Mouse (Mus musculus) kidney, postnatal 0 days (tissue): ENCODE results near the gene Krt6a. TPM values are rescaled to one million over a fixed set of nuclear protein-coding genes. Genes with fewer than 3 reads are reported as not detected.
"Not testable (repeated sequence)": the region's sequence is repeated elsewhere in the genome, so short reads cannot be mapped to it uniquely, and the experiment has no call there.

Experiments used
- ATAC-seq: fragments of 200-750 bp; cut with Nextera tagmentation; replicated peaks from 2 replicates; pipeline ENCODE4 v1.8.0; 2017; ENCODE audit warnings: low read depth, moderate number of reproducible peaks, moderate TSS enrichment, moderate library complexity; ENCODE audit not compliant: low FRiP score
- DNase-seq: peaks from one replicate; pipeline ENCODE4 v3.0.0-alpha.2; 2016; ENCODE audit warnings: low spot score
- H3K27ac ChIP-seq: fragments of 300-500 bp; sonication (generic); 2 replicates; pipeline ENCODE4 v1.5.1; 2014; ENCODE audit warnings: mild to moderate bottlenecking
- H3K27me3 ChIP-seq: fragments of 300-500 bp; sonication (generic); 2 replicates; pipeline ENCODE4 v1.6.1; 2014; ENCODE audit warnings: low read length, mixed read lengths; ENCODE audit not compliant: insufficient read depth
- H3K36me3 ChIP-seq: fragments of 300-500 bp; sonication (generic); 2 replicates; pipeline ENCODE4 v1.6.1; 2014; ENCODE audit warnings: low read length, mixed read lengths; ENCODE audit not compliant: insufficient read depth
- H3K4me1 ChIP-seq: fragments of 300-500 bp; sonication (generic); replicated peaks from 2 replicates; pipeline ENCODE4 v1.6.1; 2014; ENCODE audit warnings: antibody characterized with exemption, low read length, mixed read lengths; ENCODE audit not compliant: insufficient read depth
- H3K4me2 ChIP-seq: fragments of 300-500 bp; sonication (generic); 2 replicates; pipeline ENCODE4 v1.6.1; 2014; ENCODE audit warnings: mild to moderate bottlenecking, low read length, moderate library complexity, mixed read lengths
- H3K4me3 ChIP-seq: fragments of 300-500 bp; sonication (generic); replicated peaks from 2 replicates; pipeline ENCODE4 v1.5.1; 2014; ENCODE audit warnings: low read depth, low read length
- H3K9ac ChIP-seq: fragments of 300-500 bp; sonication (generic); 2 replicates; pipeline ENCODE4 v1.6.1; 2014; ENCODE audit warnings: low read depth, low read length
- H3K9me3 ChIP-seq: fragments of 300-500 bp; sonication (generic); replicated peaks from 2 replicates; pipeline ENCODE4 v1.6.1; 2016; ENCODE audit warnings: low read length, inconsistent platforms, mixed read lengths
- CTCF ChIP-seq: IDR thresholded peaks from 2 replicates; pipeline ENCODE4 v1.5.1; 2016; ENCODE audit warnings: antibody characterized with exemption, low read depth, mild to moderate bottlenecking, moderate library complexity
- WGBS: fragments of 180-500 bp; shearing (Covaris S2); extraction: QIAGEN DNeasy Blood & Tissue Kit; methylation state at CpG from one replicate; pipeline ENCODE4 v1.1.7; 2014; 5-methylcytosine and 5-hydroxymethylcytosine counted together
- polyA plus RNA-seq: library from polyadenylated mRNA; unstranded; fragments of >200 nt; fragmentation: Nextera tagmentation; extraction: Ambion mirVana; gene quantifications from 2 replicates; pipeline ENCODE4 v1.2.1, GENCODE M21; 2015

Gene Krt6a
- polyA plus RNA-seq, 1 experiment from 2014 or later: not detected

GRCm38 (mm10) chr15:101699192-101699591 lies 5.1 kb upstream of the Krt6a start:
- Histone ChIP-seq H3K27me3 (no peaks in the 10 kb centered on the region), H3K27ac (no peak overlapping the region), H3K9ac (no peak overlapping the region), H3K9me3 (no peaks in the 10 kb centered on the region), H3K4me2 (no peak overlapping the region), H3K36me3 (no peaks in the 10 kb centered on the region), H3K4me3 (no peak overlapping the region), H3K4me1 (no peaks in the 10 kb centered on the region)
- whole genome bisulfite sequencing: 59% methylated on average over 3 of the region's 3 CpGs
- no peak for TF ChIP-seq CTCF
- no peak for DNase-seq
- no peak for ATAC-seq

- H3K27ac ChIP-seq: no peak overlapping the region
- H3K4me1 ChIP-seq: no peaks in the 10 kb centered on the region
- H3K4me2 ChIP-seq: no peak overlapping the region
- H3K27me3 ChIP-seq: no peaks in the 10 kb centered on the region
- H3K9ac ChIP-seq: no peak overlapping the region
- no peaks in the 10 kb centered on the region for H3K36me3 ChIP-seq
- no peak overlapping the region for H3K4me3 ChIP-seq
- H3K9me3 ChIP-seq: no peaks in the 10 kb centered on the region
- 0 out of 2 replicates have a peak, but pooled peaks have one; percentile 12 for TF ChIP-seq CTCF
- ATAC-seq: no peak
- 70% methylated on average over 8 of the region's 8 CpGs for WGBS
- no peak for DNase-seq
Measured at GRCm38 (mm10) chr15:101697326-101698188, 3.5 kb upstream of the Krt6a start.

GRCm38 (mm10) chr15:101690460-101690859 lies 3.6 kb downstream of the Krt6a start:
- ATAC-seq (peak; percentile 43; the same call in 1 of the 2 replicates), DNase-seq (peak; percentile 49)
- not testable (repeated sequence) for H3K4me3 ChIP-seq, H3K9ac ChIP-seq, H3K9me3 ChIP-seq, H3K4me1 ChIP-seq, H3K27me3 ChIP-seq, H3K4me2 ChIP-seq, H3K36me3 ChIP-seq, H3K27ac ChIP-seq
- WGBS: 57% methylated on average over 5 of the region's 5 CpGs

GRCm38 (mm10) chr15:101688161-101688560 lies 5.9 kb downstream of the Krt6a start:
- DNase-seq (no peak), ATAC-seq (no peak)
- Histone ChIP-seq H3K9ac (no peak overlapping the region), H3K4me1 (no peaks in the 10 kb centered on the region), H3K9me3 (no peaks in the 10 kb centered on the region), H3K36me3 (no peaks in the 10 kb centered on the region), H3K4me2 (no peak overlapping the region), H3K4me3 (no peak overlapping the region), H3K27me3 (no peaks in the 10 kb centered on the region), H3K27ac (no peak overlapping the region)
- no peak for TF ChIP-seq CTCF
- 76% methylated on average over 2 of the region's 2 CpGs for WGBS

GRCm38 (mm10) chr15:101680187-101680586 lies 13.9 kb downstream of the Krt6a start, which contains the start of gene Krt6b:
Krt6b (minus strand) TSS chr15:101680287.
- no peak within 1 kb of the TSS for H3K9ac ChIP-seq
- no peaks in the 10 kb centered on the region for H3K36me3 ChIP-seq
- no peaks in the 10 kb centered on the region for H3K9me3 ChIP-seq
- no peak within 1 kb of the TSS for H3K27ac ChIP-seq
- H3K4me1 ChIP-seq: no peaks in the 10 kb centered on the region
- no peak for TF ChIP-seq CTCF
- no peak for DNase-seq
- no peak within 1 kb of the TSS for H3K4me3 ChIP-seq
- no peak for ATAC-seq
- H3K27me3 ChIP-seq: no peaks in the 10 kb centered on the region
- WGBS: 89% methylated on average over 2 of the region's 2 CpGs
- no peak within 1 kb of the TSS for H3K4me2 ChIP-seq

GRCm38 (mm10) chr15:101675978-101676377 lies 18.1 kb downstream of the Krt6a start:
- DNase-seq: no peak
- Histone ChIP-seq H3K36me3 (no peaks in the 10 kb centered on the region), H3K4me3 (no peak overlapping the region), H3K9ac (no peak overlapping the region), H3K9me3 (no peaks in the 10 kb centered on the region), H3K27ac (no peak overlapping the region), H3K4me2 (no peak overlapping the region), H3K4me1 (no peaks in the 10 kb centered on the region), H3K27me3 (no peaks in the 10 kb centered on the region)
- TF ChIP-seq CTCF: no peak
- no peak for ATAC-seq
- 83% methylated on average over 1 of the region's 1 CpGs for WGBS
